Mouse (Mus musculus) heart, adult 2 months (tissue): Measurements from ENCODE around the gene Ggps1. TPM values are rescaled to one million over a fixed set of nuclear protein-coding genes. Genes with fewer than 3 reads are reported as not detected.

Source experiments
- DNase-seq, 2 experiments: peaks; one replicate each; pipeline ENCODE4 v3.0.0; 2021
- H3K27ac ChIP-seq: fragments of 200-600 bp; 2 replicates; pipeline ENCODE4 v1.8.1; 2022
- H3K27me3 ChIP-seq: fragments of 200-500 bp; 2 replicates; pipeline ENCODE4 v1.6.1; 2012; ENCODE audit warnings: mild to moderate bottlenecking, low read length, inconsistent platforms, mixed read lengths; ENCODE audit not compliant: control insufficient read depth, insufficient read depth
- H3K36me3 ChIP-seq: fragments of 200-500 bp; 2 replicates; pipeline ENCODE4 v1.6.1; 2012; ENCODE audit warnings: low read length, inconsistent platforms; ENCODE audit not compliant: control insufficient read depth, insufficient read depth
- H3K4me1 ChIP-seq: fragments of 200-500 bp; 2 replicates; pipeline ENCODE4 v1.6.1; 2011; ENCODE audit warnings: low read length; ENCODE audit not compliant: control insufficient read depth, insufficient read depth
- H3K4me3 ChIP-seq: fragments of 200-600 bp; 2 replicates; pipeline ENCODE4 v1.8.1; 2022
- H3K79me2 ChIP-seq: fragments of 200-500 bp; replicated peaks from 2 replicates; pipeline ENCODE4 v1.6.1; 2012; ENCODE audit warnings: mild to moderate bottlenecking, inconsistent platforms, low read length, moderate library complexity, mixed read lengths; ENCODE audit not compliant: control insufficient read depth, insufficient read depth
- H3K9ac ChIP-seq: fragments of 200-500 bp; 2 replicates; pipeline ENCODE4 v1.6.1; 2012; ENCODE audit warnings: low read depth, mild to moderate bottlenecking, control low read depth, inconsistent platforms, low read length, mixed read lengths
- CTCF ChIP-seq: fragments of 200-600 bp; IDR thresholded peaks from 2 replicates; pipeline ENCODE4 v1.8.1; 2022; ENCODE audit warnings: antibody characterized with exemption, mild to moderate bottlenecking, moderate library complexity
- EP300 ChIP-seq: fragments of 200-500 bp; IDR thresholded peaks from 2 replicates; pipeline ENCODE4 v1.6.1; 2011; ENCODE audit warnings: low read depth, low read length, control low read depth; ENCODE audit not compliant: insufficient read depth
- POLR2A ChIP-seq: fragments of 200-500 bp; IDR thresholded peaks from 2 replicates; pipeline ENCODE4 v1.6.1; 2011; ENCODE audit warnings: mild to moderate bottlenecking, low read depth, low read length, control low read depth; ENCODE audit not compliant: insufficient read depth
- WGBS: fragments of 180-500 bp; shearing (Covaris S2); methylation state at CpG from one replicate; pipeline ENCODE4 v1.1.7; 2018; 5-methylcytosine and 5-hydroxymethylcytosine counted together
- intact Hi-C: fragments of 180-260 bp; cut with DNase I; formaldehyde crosslinking; loops from one replicate; pipeline ENCODE4 v1.15.1; 2025
- polyA plus RNA-seq: library from polyadenylated mRNA; depleted of rRNA; stranded (reverse); fragments of >200 nt; gene quantifications from 2 replicates; pipeline ENCODE4 v1.2.3, GENCODE M21; 2012
- total RNA-seq, 2 experiments: library from RNA; stranded (reverse); gene quantifications; 2 replicates each; pipeline ENCODE4 v1.2.3; 2021

Ggps1 gene
- total and polyA plus RNA-seq, 3 experiments, result 8.2 to 24.2 (median 19.2) TPM

- 81% methylated on average over 1 of the region's 1 CpGs for WGBS
Measured at GRCm38 (mm10) chr13:14075326-14075725, 12.0 kb upstream of the Ggps1 start.

GRCm38 (mm10) chr13:14074371-14074770 lies 11.1 kb upstream of the Ggps1 start:
- no peak overlapping the region for H3K4me3 ChIP-seq
- H3K4me1 ChIP-seq, result no peaks in the 10 kb centered on the region
- no peaks in the 10 kb centered on the region for H3K27me3 ChIP-seq
- peaks cover 9% of the 10 kb centered on the region for H3K79me2 ChIP-seq
- TF ChIP-seq CTCF (no peak), POLR2A (no peak), EP300 (no peak)
- intact Hi-C loops, result no loop called here
- no peak overlapping the region for H3K27ac ChIP-seq
- 92% methylated on average over 1 of the region's 1 CpGs for WGBS
- H3K36me3 ChIP-seq, result no peaks in the 10 kb centered on the region; the same call in none of the 2 replicates
- H3K9ac ChIP-seq, result no peak overlapping the region
- DNase-seq, result no peak

More at GRCm38 (mm10) chr13:14075326-14075725, 12.0 kb upstream of the Ggps1 start:
- Histone ChIP-seq H3K27ac (no peak overlapping the region), H3K27me3 (no peaks in the 10 kb centered on the region), H3K36me3 (no peaks in the 10 kb centered on the region; the same call in none of the 2 replicates), H3K79me2 (peaks cover 7% of the 10 kb centered on the region; the same call in 1 of the 2 replicates), H3K4me1 (no peaks in the 10 kb centered on the region), H3K4me3 (no peak overlapping the region), H3K9ac (no peak overlapping the region)
- TF ChIP-seq POLR2A, result no peak
- TF ChIP-seq EP300, result no peak
- TF ChIP-seq CTCF, result no peak
- DNase-seq, result no peak
- intact Hi-C loops, result no loop called here

- no peak overlapping the region for H3K4me3 ChIP-seq
- TF ChIP-seq POLR2A (no peak), EP300 (no peak), CTCF (no peak)
- DNase-seq, result no peak
- H3K27me3 ChIP-seq, result no peaks in the 10 kb centered on the region
- intact Hi-C loops, result loop anchor here (10.0 kb wide), 1 partner anchor 546 kb away; the partner anchor contains the start of genes Mrpl32 and Psma2
- peaks cover 11% of the 10 kb centered on the region for H3K79me2 ChIP-seq
- no peak overlapping the region for H3K9ac ChIP-seq
- 67% methylated on average over 1 of the region's 1 CpGs for WGBS
- no peak overlapping the region for H3K27ac ChIP-seq
- peaks cover 3% of the 10 kb centered on the region for H3K4me1 ChIP-seq
- peaks cover 15% of the 10 kb centered on the region for H3K36me3 ChIP-seq
Measured at GRCm38 (mm10) chr13:14069291-14069690, 6.0 kb upstream of the Ggps1 start.

GRCm38 (mm10) chr13:14068035-14068434 lies 4.7 kb upstream of the Ggps1 start:
- no peak overlapping the region for H3K4me3 ChIP-seq
- peaks cover 3% of the 10 kb centered on the region for H3K4me1 ChIP-seq
- DNase-seq, result no peak
- H3K27ac ChIP-seq, result no peak overlapping the region
- H3K36me3 ChIP-seq, result peaks cover 15% of the 10 kb centered on the region
- peaks cover 11% of the 10 kb centered on the region for H3K79me2 ChIP-seq
- intact Hi-C loops, result loop anchor here (10.0 kb wide), 1 partner anchor 547 kb away; the partner anchor contains the start of genes Mrpl32 and Psma2
- H3K27me3 ChIP-seq, result no peaks in the 10 kb centered on the region
- H3K9ac ChIP-seq, result no peak overlapping the region
- TF ChIP-seq EP300, result no peak
- no peak for TF ChIP-seq POLR2A
- TF ChIP-seq CTCF, result no peak

- TF ChIP-seq CTCF, result no peak
- TF ChIP-seq POLR2A, result no peak
- no peak for TF ChIP-seq EP300
- intact Hi-C loops, result loop anchor here (10.0 kb wide), 1 partner anchor 549 kb away; the partner anchor contains the start of genes Mrpl32 and Psma2
- DNase-seq, result no peak
- peaks cover 21% of the 10 kb centered on the region for H3K36me3 ChIP-seq
- 89% methylated on average over 1 of the region's 1 CpGs for WGBS
- H3K79me2 ChIP-seq, result peaks cover 9% of the 10 kb centered on the region
- H3K27ac ChIP-seq, result no peak overlapping the region
- peaks cover 5% of the 10 kb centered on the region for H3K4me1 ChIP-seq
- no peak overlapping the region for H3K4me3 ChIP-seq
- no peak overlapping the region for H3K9ac ChIP-seq
- H3K27me3 ChIP-seq, result no peaks in the 10 kb centered on the region
Measured at GRCm38 (mm10) chr13:14065701-14066100, 2.4 kb upstream of the Ggps1 start.

- intact Hi-C loops, result loop anchor here (10.0 kb wide), 1 partner anchor 550 kb away; the partner anchor contains the start of genes Mrpl32 and Psma2
- Histone ChIP-seq H3K4me3 (peak overlapping the region; percentile 87), H3K4me1 (peaks cover 5% of the 10 kb centered on the region), H3K36me3 (peaks cover 24% of the 10 kb centered on the region), H3K27ac (peak overlapping the region; percentile 9; the same call in 1 of the 2 replicates), H3K79me2 (peaks cover 9% of the 10 kb centered on the region), H3K9ac (peak overlapping the region; percentile 83), H3K27me3 (no peaks in the 10 kb centered on the region)
- no peak for TF ChIP-seq CTCF
- 3% methylated on average over 9 of the region's 9 CpGs for WGBS
- no peak for DNase-seq
Measured at GRCm38 (mm10) chr13:14065028-14065380, 1.7 kb upstream of the Ggps1 start.
